Mouse (Mus musculus): ENCODE measurements around the gene Slc35d1. TPM values are rescaled to one million over a fixed set of nuclear protein-coding genes. Genes with fewer than 3 reads are reported as not detected.

Slc35d1 gene
- total RNA-seq (2021): 10 to 100 TPM; 13.9 to 14.8 TPM
- long read RNA-seq, experiment 1, full-length matches to known transcripts: 1 of 6 reads
- long read RNA-seq, experiment 1, partial matches to known transcripts: 0 of 6 reads
- long read RNA-seq, experiment 1, other reads (novel, unspliced or antisense): 5 of 6 reads
- long read RNA-seq, experiment 2, full-length matches to known transcripts: 2 of 4 reads
- long read RNA-seq, experiment 2, partial matches to known transcripts: 2 of 4 reads
- long read RNA-seq, experiment 2, other reads (novel, unspliced or antisense): 0 of 4 reads

DNA sequence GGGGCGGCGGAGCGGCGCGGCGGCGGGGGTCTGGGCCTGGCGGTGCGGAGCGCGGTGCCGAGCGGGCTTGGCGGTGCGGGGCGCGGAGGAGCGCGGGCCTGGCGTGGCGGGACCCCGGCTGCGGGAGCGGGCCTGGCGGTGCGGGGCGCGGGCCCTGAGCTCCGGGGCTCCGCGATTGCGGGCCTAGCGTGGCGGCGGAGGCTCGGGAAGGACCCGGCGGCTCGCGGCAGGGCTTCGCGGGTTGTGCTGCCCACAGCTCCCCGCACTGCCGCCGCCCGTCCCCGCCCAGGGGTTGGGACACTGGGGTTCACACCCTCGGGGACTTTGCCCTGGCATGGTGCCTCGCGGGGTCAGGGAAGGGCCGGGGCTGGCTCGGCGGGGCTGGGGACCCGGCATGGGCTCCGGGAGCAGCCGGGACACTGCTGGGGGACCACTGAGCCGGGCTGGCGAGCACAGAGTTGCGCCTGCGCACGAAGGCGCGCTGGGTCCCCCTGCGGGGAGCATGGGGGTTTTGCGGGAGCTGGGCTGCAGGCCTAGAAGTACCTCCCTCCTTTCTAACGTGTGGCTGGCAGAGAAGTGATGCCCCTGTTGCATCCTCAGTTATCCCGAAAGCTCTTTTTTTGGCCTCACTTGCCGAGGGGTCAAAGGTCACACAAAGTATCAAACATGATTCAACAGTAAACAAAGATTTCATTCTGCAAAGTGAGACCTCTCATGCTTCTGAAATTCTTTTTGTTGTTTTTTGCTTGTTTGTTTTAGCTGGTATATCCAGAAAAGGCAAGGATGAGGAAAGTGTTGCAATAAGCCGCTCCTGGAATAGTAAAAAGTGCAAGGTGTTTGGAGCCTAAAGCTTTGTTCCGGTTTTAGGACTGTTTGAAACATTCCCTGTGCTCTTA lies at the start of gene Slc35d1:
Gene Slc35d1 (minus strand): TSS at position 240 of the 896 bp plus-strand sequence.
- peak; percentile 86 for DNase-seq

DNA sequence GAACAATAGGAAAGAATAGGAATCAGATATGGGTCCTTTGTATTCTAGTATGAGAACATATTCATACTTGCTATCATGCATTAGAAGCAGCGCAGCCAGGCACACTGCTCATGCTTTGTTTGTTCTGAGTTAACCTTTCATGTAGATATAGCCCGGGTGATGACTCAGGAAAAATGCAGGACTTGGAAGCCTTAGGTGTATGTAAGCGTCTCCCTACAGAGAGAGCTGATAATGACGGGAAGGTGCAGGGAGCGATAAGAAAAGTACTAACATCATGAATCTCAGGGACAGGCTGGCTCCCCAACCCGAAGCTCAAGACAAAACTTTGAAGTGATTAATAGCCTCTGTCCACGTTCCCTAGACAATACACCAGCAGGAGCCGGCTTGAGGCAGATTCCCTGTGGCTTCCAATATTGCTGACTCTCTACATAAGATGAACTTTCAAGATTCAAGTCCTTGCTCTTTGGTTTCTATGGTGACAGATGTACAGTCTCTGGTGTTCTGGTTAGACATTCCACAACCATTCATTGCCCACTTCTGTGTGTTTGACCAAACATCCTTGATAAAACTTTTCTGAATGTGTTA lies 48.9 kb upstream of the Slc35d1 start:
- no peak for DNase-seq

DNA sequence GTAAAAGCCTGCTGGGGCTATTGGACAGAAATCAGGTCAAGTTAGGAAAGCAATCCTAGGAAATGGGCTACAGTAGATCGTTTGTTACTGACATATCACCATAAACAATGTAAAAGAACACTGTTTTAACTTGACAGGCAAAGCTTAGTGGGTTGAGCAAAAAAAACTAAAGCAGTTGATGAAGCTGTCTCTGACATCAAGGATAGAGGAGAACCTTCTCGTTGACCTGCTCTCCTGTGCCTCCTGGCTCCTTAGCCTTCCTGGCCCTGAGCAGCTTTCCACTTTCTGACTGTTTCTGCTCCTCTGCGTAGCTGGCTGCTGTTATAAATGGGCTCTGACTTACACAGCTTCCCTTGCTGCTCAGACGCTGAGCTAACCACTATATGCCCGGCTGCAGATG lies 48.4 kb upstream of the Slc35d1 start:
- no peak for DNase-seq

DNA sequence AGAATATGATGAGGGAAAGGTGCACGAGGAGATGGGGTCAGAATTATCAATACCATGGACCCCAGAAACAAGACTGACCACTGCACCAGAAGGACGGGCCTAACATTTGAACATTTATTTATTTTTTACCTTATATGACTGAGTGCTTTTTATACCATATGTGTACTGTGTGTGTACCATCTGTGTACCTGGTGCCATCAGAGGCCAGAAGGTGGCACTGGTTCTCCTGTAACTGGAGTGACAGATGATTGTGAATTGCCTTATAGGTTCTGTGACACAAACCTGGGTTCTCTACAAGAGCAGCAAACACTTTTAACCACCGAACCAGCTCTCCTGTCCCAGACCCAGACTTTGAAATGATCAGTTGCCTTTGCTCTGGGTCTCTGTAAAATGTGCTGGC lies 43.9 kb upstream of the Slc35d1 start:
- no peak for DNase-seq

DNA sequence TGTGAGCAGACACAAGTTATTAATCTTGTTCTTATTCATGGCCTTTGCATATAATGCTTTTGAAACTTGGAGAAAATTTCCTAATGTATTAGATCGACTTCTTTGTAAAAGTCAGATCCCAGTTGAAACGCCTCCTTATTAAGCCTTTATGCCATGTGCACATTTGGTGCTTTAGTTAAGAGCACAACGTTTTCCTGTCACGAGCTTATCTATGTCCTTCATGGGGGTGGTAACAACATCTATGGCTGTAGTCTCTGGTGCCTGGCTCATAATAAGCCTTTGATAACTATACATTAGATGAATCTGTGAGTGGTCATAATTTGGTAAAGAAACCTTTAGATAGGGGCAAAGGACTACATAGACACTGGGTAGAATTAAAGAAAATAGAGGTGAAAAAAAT lies 38.9 kb upstream of the Slc35d1 start:
- DNase-seq: no peak

DNA sequence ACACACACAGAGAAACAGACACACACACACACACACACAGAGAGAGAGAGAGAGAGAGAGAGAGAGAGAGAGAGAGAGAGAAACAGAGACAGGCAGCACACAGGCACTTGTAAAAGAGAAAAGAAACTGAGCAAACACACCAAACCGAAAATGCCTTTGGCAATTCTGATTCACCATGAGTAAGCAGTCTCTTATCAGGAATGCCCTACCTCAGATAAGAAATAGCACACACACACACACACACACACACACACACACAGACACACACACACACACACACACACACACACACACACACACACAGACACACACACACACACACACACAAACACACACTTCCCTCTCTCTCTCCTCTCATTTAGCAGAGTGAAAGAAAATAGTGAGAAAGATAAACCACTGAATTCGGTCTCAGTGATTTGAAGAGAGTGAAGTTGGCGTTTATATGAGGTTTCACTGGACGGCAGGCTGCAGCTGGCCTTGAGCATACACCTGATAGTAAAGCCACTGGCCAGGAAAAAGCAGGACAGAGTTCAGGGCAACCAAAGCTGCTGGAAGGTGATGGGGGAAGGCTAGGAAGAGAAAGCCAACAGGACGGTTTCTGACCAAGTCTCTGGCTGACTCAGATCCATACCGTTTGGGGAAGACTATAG lies 34.6 kb upstream of the Slc35d1 start:
- peak; percentile 36 for DNase-seq

DNA sequence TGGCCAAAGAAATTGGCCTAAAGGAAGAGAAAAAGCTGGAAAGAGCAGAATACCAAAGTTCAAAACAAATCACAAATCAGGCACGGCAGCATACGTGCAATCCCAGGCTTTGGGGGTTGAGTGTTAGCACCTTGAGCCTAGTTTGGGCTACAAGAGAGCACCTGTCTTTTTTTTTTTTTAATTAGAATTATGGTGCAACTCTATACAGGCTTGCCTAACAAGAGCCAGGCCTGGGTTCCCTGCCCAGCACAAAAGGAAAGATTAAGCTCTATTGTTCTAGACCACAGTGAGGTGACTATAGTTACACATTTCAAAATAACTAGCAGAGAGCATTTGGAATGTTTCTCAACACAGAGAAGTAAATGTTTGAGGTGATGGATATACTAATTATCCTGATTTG lies 32.8 kb upstream of the Slc35d1 start:
- DNase-seq: no peak

DNA sequence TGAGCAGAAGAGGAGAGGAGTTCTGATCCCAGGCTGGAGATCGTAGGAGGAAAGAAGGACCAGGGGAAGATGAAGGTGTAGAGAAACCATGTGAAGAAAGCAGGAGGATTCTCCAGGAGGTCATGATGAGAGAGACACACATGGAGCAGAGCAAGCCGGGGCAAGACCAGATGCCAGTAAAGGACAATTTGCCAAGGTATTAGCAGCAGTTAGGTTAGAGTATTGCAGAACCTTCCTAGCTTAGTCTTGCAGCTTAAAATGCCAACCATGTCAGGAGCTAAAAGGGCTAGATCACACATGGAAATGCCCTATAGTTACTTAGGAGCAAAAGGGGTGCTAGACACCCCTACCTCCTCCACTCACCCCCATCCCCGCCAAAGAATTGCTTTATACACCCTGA lies 32.3 kb upstream of the Slc35d1 start:
- no peak for DNase-seq

DNA sequence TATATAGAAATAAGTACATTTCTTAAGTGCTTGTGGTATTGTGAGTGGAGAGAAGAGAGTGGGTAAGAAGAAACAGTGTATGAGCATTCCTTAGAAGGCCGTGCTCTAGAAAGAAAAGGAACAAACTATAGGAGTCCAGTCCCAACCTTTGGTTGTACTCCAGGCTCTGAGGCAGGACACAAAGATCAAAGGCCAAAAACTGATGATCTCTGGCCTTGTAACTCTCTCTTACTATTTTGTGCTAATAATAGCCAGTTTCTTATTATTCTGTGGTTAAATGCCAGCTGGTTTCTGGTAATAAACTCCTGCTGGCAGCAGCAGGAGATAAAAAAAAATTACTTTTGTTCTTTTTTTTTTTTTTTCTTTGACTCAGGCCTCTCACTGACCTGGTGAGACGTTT lies 17.2 kb upstream of the Slc35d1 start:
- no peak for DNase-seq

DNA sequence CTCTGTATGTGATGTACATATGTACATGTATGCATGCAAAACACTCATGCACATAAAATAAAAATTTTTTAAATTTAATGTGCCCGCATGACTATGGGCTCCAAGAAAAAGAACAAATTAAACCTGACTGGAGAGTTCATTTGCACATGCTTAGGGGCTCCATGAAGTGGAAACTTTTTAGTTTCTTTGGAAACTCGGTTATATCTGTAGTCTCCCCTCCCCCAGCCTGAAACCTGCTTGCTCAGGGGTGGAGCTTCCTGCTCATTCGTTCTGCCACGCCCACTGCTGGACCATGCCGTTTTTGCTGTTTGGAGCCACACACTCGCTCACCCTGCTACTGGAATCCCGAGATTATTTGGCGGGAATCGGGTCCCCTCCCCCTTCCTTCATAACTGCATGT lies 7.9 kb upstream of the Slc35d1 start:
- DNase-seq: no peak

DNA sequence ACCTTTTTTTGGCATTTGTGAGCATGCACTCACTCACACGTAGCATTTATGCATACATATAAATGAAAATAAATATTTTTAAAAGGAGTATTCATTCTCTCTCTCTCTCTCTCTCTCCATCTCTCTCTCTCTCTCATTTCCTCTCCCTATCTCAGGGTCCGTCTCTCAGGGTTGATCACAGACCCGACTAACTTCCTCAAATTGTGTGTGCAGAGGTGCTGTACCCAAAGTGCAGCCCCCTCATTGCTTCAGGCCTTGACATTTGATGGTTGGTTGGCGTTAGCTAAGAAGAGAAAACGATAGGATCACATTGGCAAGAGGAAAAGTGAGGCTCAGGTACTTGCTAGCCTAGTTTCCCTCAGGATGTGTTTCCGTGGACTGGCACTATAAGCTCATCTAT lies 6.8 kb upstream of the Slc35d1 start:
- DNase-seq: no peak

DNA sequence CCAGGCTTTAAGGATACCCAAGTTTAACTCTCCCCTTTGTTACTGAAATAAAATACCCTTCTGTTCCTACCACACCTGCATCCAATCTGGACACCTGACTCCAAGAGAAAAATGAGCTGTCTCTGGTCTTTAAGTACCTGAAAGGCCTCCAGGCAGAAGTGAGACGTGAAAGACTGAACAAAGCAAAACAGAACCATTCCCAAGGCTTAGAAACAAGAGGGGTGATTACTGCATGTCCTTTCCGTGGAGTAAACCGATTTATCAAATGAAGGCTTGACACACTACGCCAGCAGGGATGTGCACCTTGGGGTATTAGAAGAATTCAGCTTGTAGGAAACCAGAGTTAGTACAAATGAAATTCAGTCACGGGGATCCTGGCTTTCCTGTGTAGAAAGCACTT lies 4.0 kb upstream of the Slc35d1 start:
- DNase-seq: no peak

DNA sequence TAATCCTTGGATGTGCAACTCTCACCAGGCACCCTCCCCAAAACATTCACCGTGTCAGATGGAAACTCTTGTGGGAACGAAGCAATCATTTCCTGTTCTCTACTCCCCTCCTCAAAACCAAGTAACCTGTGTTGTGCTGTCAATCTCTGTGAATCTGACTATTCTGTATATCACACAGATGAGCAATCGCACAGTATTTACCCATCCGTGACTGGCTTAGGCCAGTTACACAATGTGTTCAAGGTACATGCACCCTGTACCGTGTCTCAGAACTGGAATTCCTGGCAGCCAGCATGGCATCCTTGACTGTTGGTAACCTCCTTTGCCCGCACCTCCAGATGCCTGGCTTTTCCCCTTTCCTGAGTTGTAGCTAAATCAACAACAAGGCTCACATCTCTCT lies 1.1 kb upstream of the Slc35d1 start:
- peak; percentile 9 for DNase-seq

DNA sequence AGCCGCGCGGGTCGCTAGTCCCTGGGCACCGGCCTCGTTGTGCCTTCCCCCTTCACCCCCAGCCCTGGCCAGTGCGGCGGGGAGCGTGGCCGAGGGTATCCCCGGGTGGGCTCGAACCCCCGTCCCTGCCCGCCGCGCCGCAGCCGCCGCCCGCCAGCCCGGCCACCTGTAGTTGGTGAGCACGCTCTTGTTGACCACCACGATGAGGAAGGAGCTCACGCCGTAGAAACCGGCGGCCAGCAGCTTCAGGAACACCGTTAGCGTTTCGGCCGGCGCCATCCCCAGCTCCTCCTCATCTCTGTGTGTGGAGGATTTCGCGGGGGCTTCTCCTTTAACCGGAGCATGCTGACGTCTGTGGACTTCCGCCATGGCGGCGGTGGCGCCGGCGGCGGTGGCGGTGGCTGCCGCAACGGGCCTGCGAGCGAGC lies 453 bp downstream of the Slc35d1 start:
- peak; percentile 81 for DNase-seq

DNA sequence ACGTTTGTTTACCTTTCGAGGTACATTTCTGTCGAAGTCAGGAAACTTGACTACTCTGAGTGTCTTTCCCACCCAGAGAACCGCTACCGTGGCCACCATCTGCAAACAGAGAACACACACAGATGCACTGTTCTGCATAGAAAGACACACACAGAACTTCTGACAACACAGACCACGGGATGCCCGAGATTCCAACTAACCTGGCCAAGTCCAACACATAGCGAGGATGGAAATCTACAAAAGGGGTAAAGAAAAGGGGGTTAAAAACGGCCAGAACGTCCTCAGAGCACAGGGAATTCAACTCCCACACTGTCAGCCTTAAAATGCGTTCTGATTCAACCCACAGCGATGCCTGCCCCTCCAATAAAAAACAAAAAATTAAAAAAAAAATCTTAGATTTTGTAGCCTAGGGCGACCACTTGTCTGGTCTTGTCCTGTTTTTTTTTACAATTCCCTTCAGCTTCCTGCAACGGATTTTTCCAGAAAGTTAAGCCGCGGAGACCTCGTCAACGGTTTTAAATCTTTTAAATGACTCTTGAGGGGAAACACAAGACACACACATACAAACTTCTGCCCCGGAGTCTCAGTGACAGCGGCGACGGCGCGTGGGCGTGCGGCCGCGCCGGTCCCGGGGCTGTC lies 986 bp downstream of the Slc35d1 start:
- peak; percentile 19 for DNase-seq

DNA sequence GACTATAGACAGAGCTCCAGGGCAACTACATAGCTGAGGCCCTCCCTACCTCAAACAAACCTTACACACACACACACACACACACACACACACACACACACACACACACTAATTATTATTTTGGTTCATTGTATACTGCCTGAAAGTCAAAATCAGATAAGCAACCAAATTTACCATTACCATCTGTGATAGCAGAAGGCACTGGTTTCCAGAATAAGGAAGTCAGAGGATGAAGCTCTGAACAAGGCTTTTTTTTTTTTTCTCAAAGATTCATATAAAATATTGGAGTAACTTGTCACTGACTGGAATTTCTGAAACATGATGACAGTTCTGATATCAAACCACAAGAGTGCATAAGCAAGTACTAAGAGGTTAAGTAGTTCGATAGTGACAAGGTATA lies 6.4 kb downstream of the Slc35d1 start:
- DNase-seq: no peak

DNA sequence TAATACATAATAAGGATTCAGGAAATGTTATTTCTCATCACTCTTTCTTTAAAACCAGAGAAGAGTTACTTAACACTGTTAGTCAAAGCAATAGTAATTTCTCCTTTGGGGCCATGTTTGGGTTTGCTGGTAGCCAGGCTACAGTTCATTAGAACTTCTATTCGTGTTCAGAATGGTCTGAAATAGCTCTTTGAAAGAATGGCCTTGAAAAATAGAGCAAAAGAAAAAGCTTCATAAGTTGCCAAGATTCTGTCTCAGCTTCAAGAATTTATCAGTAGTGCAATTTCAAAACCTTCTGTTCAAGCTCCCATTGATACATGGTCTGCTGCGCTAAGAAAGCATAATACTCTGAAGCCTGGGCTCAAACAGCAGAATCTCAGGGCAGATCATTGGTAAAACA lies 11.3 kb downstream of the Slc35d1 start:
- no peak for DNase-seq

DNA sequence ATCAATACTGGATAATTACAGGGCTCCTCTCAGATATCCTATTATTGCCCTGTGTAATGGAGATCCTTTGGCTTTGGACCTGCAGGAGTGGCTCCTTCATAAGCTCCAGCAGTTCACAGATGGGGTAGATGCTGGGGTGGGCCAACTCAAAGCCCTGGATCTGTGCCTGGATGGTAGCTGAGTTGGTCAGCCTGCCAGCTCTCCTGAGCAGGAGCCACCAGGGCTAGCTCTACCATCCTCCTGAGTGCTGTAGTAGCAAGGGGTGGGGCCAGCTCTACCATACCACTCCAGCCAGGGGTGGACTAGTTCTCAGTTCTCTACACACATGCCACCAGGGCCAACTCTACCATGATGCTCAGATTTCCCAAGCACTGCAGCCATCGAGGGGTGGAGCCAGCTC lies 14.9 kb downstream of the Slc35d1 start:
- no peak for DNase-seq

DNA sequence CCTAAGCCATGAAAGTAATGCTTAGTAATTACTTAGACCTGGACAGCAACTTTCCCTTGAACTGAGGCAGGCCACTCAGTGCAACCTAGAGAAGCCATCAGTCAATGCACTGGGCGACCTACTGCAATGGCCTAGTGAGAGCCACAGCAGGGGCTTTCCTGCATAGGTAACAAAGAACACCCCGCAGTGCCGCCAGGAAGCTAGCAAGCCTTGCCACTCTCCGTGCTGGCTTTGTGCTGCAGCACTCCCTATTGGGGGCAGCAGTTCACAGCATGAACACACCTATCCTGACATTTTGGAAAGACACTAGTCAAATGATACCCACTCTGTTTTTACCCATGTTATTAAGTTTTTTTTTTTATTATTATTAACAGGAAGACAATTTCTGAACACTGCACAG lies 15.9 kb downstream of the Slc35d1 start:
- DNase-seq: no peak

DNA sequence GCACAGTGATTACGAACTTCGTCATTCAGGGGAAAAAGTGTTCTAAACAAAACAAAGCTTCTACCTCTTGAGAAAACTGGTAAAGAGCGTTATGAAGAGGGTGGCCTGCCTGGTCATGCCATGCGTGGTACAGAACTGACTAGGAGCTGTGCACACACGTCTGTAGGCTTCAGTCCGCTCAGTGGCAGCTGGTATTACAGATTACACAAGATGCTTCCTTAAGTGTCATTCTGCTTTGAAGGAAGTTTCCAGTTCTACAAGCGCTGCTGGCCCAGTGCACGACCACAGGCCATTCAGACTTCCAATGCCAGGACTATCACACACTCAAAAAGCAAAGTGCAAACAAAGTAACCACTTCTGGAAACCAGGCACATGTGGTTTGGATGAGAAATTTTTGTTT lies 17.6 kb downstream of the Slc35d1 start:
- DNase-seq: no peak

DNA sequence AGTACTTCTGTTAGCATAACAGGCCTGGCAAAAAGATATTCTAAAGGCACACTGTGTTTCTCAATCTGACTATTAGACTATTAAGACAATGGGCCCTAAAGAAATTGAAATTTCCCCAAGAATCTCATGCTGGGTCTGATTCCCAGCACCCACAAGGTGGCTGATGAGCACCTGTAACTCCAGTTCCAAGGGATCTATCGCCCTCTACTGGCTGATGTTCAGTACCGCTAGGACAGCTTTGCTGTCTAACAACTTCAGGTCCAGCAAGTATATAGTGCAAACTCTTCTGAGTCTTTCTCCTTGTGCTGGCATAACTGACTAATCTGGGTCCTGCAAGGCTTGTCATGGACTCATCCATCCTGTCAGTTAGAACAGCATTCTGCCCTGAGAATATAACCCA lies 22.5 kb downstream of the Slc35d1 start:
- DNase-seq: no peak
